Mouse (Mus musculus) lung, adult 2 months (tissue): Measurements from ENCODE around the gene Tmem60.

Experiments
- CTCF ChIP-seq: fragments of 200-500 bp; IDR thresholded peaks from 2 replicates; pipeline ENCODE4 v1.5.1; 2011; ENCODE audit warnings: mild to moderate bottlenecking, low read length, control low read depth; ENCODE audit not compliant: insufficient read depth
- POLR2A ChIP-seq: fragments of 200-500 bp; IDR thresholded peaks from 2 replicates; pipeline ENCODE4 v1.6.1; 2011; ENCODE audit warnings: low read depth, mild to moderate bottlenecking, control low read depth, low read length, borderline replicate concordance; ENCODE audit errors: extremely low read depth

DNA sequence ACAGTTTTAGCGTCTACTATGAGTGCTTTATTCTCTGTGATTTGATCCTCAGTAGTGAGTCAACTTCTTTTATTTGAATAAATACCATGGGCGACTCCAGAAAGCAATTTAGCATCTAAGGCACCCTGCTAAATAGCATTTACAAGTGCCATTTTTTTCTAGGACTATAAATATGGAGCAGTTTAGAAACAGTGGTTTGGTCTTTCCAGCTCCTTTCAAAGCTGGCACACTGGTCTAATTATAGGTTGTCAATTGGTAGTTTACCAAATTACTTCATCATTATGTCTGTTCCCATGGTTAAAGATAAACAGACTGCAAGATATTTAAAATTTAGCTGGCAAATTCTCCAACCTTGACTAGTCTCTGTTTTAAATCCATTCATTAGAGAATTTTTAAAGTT, 38.2 kb upstream of the Tmem60 start:
- TF ChIP-seq CTCF (no peak), POLR2A (no peak)
